Mouse (Mus musculus) testis, postnatal 10 days (tissue): ENCODE data around the gene Gcgr.
"Not testable (repeated sequence)": the region's sequence is repeated elsewhere in the genome, so short reads cannot be mapped to it uniquely, and the experiment has no call there.

ENCODE experiments used
- DNase-seq: peaks from one replicate; pipeline ENCODE4 v3.0.0; 2021; ENCODE audit warnings: low spot score

The Gcgr gene

DNA sequence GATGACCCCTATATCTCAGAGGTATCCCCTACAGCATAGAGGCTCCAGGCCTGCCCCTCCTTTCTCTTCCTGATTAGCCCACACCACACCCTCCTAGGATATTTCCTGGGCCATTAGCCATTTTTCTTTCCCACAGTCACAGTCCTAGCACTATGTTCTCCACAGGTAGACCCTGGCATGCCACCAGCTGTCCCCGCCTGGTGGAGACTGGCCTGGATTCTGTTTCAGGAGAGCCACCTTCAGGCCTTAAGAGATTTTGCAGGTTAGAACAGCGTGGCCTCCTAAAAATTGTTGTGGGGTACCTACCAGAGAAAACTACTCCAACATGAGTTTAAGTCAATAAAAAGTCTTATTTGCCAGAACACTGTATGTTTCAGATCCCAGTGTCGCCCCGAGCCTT is 23.6 kb upstream of the Gcgr start:
- DNase-seq = no peak

DNA sequence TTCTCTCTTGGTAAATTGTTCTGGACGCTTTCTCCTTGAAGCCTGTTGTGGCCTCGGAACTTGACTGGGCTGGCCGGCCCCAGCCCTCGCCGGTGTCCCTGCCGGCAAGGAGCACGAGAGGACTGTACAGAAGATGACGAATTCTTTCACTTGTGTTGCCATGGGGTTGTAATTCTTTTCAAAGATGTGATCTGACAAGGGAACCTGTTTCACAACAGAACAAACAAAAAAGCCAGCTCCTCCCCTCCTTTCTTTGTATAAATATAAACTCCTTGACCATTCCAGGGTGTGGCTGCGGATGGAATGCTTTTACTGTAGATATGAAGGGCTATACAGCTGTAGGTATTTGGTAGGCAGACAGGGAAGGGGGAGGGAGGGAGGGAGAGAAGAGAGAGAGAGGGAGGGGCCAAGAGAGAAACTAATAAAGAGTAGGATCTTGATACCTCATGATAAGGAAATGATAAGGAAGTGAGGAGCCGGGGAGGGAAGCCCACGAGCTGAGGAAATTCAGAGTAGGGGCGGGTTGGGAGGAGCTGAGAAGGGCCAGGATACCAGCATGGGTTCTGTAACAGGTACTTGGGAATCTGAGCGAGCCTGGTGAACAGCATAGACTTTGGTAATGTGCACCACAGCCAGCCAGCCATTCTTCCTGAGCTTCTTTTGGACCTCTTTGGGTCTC is 22.7 kb upstream of the Gcgr start:
- no peak for DNase-seq

DNA sequence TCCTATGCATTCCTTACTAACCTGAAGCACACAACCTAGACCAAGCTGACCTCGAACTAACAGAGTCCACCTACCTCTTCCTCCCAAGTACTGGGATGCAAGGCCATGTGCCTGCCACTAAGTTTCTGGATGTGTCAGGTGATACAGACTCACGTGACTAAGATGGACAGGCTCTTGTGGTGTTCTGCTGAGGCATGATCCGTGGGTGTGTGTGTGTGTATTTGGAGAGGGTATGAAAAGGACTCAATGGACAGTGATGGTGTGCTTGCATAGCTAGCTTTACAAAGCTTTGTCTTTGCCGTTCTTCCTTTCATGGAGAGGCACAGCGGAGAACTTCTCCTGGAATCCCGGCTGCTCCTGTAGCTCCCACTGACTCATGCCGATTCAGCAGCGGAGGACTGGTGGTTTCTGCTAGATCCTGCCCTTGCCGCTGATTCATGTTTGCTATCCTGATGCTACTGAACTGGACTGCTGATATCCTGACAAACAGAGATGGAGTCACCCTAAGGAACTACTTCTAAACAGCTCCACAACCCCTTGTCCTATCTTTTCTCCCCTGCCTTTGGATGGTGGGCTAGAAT is 22.1 kb upstream of the Gcgr start:
- no peak for DNase-seq

DNA sequence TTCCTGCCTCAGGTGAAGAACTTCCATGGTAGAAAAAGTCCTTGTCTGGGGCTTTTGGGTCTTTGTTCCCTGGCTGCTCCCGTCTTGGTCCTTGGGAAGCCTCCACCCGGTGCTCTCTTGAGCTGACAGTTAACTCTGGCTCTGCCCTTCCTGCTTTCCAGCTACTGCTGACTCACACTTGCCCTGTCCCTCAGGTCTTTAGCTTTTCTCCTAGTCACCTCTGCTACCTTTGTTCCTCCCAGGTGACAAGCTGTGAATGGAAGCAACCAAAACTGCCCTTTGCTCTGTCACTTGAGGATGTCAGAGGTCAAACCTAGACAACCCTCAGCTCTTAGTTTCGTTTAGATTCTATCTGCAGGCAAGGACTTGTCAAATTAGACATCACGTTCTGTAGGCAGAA is 20.6 kb upstream of the Gcgr start:
- DNase-seq = no peak

DNA sequence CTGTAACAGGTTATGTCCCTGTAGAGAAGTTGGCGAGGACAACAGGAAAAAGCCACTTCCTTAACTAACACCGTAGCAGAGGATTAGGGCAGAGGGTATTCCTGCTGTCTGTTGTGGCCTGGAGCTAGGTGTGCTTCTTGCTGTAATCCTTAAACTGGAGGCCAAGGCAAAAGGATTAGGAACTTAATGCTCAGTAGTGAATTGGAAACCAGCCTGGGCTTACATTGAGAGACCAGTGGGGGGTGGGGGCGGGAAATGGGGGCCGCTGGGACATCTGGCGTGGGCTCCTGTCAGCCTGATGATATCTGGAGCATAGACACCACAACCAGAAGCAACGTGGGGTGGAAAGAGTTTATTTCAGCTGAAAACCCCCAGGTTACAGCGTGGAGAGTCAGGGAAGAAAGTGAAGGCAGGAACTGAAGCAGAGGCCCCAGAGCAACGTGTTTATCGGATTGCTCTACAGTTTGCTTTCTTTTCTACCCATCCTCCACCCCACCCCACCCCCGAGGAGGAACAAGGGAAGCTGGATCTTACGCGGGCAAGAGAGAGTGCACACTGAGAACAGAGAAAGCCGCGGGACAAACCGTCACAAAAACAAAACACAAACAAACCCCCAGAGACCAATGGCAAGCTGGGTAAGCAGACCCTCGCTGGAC is 20.0 kb upstream of the Gcgr start:
- no peak for DNase-seq

DNA sequence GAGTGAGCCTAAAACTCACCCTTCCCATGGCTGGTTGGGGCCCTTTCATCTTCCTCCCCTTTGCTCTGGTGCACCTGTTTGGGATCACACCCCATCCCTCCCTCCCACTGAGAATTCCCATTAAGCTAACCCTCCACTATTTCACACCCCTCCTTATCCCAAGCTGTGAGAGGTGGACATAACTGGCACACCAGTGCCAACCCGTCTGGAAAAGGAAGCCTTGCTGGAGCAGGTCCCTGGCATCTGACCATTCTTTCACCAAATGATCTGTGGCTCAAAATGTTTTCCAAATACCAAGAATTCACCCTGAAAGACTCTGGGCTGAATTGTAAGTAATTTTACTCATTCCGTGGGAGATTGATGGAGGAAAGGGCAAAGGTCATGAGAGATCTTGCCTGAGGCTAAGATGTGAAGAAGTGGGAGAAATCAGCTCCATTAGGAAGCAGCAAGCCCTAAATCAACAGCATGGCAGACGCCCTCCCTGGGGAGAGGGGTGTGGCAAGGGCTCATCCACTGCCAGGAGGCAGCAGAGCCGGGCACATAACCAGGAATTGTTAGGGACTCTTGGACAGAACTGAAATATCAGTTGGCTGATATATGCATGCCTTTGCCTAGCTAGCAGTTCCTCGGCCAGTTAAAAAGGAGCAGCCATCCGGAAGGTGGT is 17.6 kb upstream of the Gcgr start:
- no peak for DNase-seq

DNA sequence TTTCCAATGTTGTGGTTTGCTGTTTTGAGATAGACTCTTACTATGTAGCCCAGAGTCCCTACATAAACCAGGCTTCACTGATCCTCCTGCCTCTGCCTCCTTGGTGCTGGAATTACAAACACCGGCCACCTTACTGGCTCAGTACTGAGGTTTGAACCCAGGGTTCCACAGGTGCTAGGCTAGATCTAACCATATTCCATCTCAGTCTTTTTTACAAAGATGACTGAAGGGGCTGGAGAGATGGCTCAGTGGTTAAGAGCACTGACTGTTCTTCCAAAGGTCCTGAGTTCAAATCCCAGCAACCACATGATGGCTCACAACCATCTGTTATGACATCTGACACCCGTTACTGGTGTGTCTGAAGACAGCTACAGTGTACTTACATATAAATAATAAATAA is 16.2 kb upstream of the Gcgr start:
- not testable (repeated sequence) for DNase-seq

DNA sequence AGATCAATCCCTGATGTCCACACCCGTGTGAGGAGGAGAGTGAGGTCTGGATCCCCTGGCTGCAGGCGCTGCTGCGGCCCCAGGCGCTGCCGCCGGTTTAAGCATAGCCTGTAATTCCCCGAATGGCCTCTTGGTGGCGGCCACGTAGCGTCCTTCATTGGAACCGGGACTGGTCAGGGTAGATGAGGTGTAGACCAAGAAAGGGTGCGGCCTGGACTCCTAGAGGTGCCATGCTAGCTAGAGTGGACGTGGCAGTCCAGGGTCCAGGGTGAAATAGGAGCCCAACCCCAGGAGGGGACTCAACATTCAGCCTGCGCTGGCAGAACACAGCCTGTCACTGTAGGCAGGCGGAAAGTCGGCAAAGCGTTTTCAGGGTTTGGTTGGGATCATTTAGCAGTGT is 14.9 kb upstream of the Gcgr start:
- DNase-seq = peak; percentile 93

DNA sequence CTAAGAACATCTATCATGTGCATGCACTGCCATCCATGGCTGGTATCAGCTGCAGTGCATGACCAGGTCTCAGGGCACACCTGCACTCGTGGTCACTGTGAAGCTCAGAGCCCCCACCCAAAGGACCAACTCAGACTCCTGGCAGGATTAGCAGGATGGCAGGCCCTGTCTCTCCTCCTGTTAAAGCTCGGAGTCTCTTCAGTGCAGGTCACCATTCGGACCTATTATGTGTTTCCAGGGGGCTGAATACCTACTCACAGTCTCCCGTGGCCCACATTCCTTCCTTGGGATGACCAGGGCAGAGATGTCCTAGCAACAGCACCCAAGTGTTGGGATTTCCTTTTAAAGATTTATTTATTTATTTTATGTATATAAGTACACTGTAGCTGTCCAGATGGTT is 13.4 kb upstream of the Gcgr start:
- no peak for DNase-seq

DNA sequence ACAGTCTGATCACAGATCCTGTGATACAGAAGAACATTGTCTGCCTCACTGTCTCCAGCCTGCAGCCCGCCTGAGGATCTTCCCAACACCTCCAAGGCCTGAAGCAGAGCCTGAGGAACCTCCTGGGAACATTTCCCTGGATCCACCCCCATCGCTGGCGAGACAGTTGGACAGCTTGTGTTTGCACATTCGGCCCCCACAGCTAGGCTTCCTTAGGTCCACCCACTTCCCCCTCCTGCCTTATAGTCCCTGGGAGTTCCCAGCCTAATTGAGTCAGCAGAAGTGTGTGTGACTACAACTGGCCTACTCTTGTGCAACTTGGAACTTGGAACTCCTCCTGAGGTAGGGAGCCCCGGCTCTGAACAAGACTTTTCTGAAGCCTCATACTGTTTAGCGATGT is 12.5 kb upstream of the Gcgr start:
- DNase-seq = peak; percentile 59

DNA sequence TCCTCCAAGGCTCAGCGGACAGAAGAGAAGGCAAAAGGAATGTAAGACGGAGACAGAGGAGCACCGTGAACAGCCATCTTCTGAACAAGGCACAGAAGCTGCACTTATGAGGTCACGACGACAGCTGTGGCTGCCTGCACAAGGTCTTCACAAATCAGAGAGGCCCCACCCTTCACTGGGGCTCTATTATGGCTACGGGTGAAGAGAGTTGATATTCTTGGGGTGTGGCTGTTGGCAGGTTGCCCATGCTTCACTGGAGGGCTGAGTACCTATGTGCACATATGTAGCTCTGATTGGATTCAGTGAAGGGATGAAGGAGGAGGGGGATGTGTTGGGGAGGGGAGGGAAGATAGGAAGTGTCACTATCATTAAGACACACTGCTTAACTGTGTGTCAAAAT is 11.9 kb upstream of the Gcgr start:
- DNase-seq = peak; percentile 64

DNA sequence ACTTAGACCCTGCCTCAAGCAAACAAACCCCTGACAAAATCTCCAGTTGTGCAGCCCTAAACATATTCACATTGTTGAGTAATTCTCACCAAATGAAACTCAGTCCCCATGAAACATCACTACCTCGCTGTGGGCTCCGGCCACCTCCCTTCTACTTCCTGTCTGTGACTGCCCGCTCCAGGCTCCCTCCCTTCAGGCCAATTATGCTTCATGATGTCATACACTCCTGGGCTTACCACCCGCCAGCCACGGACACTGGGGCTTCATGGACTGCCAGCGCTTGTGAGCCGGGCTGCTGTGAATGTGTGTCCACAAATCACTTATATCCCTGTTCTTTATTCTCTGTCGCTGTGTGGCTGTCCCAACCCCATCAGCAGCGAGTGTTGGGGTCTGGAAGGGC is 10.8 kb upstream of the Gcgr start:
- DNase-seq = no peak

DNA sequence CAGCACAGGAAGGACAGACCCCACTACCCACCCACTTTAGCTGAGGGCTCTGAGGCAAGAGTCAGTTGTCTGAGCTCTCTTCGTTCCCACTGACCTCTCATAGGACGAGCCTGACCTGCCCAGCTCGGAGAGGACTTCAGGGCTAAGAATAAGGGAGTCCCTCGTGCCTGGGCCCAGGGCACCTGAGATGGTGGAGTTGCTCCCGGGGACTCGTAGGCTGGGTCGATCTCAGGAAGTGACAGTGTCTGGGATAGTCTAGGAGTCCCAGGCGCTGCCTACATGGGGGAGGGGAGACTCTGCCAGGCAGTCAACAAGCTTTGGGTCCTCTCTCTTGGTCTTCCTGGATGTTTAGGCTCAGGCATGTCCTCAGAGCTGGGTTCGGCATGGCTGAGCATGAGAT is 10.0 kb upstream of the Gcgr start:
- no peak for DNase-seq

DNA sequence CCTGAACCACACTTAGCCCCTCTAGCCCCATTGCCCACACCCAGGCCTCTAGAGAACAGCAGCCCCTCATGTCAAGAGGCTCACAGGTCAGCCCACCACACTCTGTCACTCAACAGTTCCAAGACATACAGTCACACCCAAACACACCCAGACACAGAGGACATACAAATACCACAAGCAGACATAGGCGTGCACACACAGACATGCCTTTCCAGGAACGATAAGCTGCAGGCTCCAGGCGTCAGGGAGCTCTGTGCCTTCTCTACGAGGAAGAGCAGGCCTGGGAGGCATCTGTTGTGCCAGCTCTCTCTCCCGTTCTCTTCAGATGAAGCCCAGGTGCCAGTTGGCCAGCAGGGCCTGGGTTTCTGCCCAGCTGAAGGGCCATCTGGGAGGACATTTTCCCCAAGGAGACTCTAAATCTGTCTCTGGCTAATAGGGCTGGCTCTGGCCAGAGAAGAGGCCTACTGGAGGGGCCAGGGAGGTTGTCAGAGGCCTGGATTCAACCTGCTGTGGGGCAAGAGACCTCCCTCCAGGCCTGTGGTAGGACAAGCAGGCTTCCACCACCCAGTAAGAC is 9.4 kb upstream of the Gcgr start:
- no peak for DNase-seq

DNA sequence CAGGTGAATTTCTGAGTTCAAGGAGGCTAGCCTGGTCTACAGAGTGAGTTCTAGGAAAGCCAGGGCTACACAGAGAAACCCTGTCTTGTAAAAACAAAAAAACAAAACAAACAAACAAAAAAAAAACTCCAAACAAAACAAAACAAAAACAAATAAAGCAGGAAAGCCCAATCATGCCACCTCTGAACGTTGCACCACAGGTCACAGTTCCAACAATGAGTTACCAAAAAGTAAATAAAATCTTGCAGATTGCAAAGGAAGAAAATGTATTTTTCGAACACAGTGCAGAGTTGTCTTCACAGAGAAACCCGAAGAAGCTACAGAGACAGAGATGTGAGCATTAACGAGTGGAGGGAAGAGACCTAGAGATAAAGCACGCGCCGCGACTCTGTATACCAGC is 7.9 kb upstream of the Gcgr start:
- no peak for DNase-seq

DNA sequence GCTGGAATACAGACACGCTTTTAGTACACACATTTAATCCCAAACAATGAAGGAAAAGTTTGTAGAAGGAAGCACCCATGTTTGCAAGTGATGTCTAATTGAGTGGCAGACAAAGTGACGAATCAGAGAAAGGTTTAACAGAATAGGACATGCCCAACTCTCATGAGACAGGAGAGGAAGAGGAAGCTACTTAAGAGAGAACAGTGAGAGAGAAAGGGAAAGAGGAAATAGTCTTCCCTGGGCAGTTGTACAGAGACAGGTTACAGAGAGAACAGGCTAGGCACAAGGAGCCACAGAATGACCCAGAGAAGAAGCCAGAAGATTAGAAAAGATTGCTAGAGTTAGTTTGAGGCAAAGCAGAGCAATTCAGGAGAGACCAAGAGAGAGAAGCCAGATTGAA is 4.5 kb upstream of the Gcgr start:
- DNase-seq = no peak

DNA sequence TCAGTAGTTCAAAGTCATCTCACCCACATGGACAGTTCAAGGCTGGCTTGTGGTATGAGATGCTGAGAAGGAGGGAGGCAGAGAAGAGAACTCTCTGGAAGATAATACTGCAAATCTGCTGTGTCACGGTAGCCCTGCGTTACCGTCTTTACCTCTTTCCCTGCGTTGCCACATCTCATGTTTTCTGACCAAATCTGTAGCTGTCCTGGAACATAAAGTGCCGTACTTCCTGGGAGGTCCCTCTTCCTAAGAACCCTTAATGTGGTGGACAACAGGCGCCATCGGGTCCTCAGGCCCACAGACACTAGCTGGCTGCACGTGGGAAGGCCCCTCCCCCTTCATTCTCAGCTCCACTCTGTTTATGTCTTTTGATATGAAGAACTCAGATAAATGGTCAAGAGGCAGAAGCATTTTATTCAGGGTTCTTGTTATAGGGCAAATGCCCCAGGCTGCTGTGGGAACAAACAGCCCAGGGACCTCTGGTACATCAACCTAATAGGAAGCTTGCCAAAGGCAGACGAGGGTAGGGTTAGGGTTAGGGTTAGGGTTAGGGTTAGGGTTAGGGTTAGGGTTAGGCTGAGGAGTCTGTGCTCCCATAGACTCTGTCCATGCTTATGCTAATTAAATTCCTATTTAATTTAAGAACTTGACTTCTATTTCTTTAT is 2.7 kb upstream of the Gcgr start:
- no peak for DNase-seq

DNA sequence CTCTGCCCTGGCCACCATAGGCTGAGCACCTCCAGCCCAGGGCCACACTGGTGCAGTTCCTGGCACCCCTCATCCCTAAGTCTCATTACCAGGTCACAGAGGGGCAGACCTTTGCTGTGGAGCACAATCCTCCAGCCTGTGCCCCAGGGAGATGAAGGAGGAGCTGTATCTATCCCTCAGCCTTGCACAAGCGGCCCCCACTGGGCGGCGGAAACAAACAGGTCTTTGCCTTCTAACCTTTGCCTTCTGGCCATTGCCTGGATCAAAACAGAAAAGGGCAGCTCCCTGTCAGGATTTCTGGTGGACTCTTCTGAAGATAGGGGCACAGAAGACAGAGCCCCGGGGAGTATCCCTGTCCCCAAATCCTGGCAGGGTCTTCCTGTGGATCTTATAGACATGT is 1.6 kb upstream of the Gcgr start:
- DNase-seq = no peak

DNA sequence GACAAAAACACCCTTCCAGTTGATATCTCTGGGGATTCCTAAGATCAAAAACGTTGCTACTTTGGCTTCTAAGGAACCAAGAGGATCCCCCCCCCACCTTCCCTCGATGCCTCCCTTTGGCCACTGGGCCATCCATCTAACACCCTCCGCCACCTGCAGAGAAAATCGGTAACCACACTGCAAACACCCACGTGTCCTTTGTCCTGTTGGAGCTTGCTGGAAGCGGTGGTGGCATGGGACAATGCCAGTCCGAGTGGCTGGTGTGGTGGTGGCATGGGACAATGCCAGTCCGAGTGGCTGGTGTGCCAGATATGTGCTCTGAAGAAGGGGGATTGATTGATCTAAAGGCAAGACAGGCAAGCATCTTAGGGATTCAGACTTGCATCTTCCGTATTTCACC is 1.1 kb downstream of the Gcgr start:
- no peak for DNase-seq

DNA sequence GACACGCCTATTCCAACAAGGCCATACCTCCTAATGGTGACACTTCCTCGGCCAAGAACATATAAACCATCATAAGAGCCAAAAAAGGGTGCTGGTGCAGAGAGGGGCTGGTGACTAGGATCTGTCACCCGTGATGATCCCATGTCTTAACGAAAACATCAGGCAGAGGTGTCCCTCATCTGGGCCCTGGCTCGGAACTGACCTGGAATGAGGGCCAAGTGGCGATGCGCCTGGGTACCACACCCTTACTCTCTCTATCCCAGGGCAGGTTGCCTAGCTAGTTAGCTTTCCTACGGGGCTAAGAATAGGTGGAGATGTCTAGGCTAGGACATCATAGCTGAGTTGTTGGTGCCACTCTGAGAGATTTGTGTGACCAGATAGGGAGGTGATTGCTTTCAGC is 3.6 kb downstream of the Gcgr start:
- DNase-seq = no peak

DNA sequence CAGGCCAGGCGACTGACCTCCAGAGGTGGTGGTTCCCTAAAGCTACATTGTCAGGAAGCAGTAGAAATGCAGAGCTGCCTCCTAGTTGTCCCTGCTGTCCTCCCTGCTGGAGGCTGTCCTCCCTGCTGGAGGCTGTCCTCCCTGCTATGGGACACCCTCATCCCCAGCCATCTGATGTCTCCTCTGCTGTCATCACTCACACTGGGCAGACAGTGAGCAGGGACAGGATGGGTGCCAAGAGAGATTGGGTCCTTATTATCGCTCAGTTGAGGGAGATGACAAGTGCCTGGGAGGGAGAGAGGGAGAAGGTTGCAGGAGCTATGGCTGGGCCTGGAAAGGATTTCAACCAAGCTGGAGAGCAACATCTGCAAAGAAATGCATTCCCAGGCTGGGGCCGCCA is 4.6 kb downstream of the Gcgr start:
- DNase-seq = no peak

DNA sequence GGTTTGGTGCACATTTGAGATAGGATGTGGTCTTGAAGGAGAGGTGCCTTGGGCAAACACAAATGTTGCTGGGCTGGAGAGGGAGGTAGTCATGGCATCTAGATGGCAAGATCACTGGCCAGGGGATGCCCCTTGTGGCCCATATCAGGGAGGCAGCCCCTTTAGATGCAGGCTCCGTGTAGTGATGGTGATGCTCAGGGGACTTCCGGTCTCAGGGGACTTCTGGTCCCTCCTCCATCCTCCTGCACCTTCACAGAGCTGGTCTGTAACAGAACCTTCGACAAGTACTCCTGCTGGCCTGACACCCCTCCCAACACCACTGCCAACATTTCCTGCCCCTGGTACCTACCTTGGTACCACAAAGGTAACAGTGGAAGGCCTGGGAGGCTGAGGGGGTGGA is 5.3 kb downstream of the Gcgr start:
- DNase-seq = no peak

DNA sequence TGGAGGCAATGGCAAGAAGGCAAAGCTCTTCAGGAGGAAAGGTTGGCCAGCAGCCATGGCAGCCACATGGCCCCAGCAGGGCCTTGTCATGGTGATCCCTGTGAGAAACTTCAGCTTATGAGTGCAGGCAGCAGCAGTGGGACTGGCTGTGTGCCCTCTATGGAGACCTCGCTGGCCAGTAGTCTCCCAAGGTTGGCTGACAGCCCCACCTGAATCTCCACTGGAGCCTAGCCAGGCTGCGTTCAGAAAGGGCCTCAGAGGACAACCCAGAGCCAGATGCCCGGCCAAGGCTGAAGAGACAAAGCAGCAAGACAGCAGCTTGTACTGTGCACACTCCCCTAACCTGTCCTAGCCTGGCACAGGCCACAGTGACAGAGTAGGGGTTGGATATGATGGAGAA is 8.0 kb downstream of the Gcgr start:
- peak; percentile 65 for DNase-seq
